Mouse (Mus musculus) forebrain, embryonic 16.5 days (tissue): ENCODE results near the gene Klhdc8b. TPM values are rescaled to one million over a fixed set of nuclear protein-coding genes. Genes with fewer than 3 reads are reported as not detected.

Source experiments
- ATAC-seq: fragments of 200-750 bp; cut with Nextera tagmentation; 2 replicates; pipeline ENCODE4 v1.8.0; 2017; ENCODE audit warnings: mild to moderate bottlenecking, moderate library complexity
- H3K27ac ChIP-seq: fragments of 300-500 bp; sonication (generic); 2 replicates; pipeline ENCODE4 v1.5.1; 2014; ENCODE audit warnings: low read length, control low read depth
- H3K27me3 ChIP-seq: fragments of 300-500 bp; sonication (generic); replicated peaks from 2 replicates; pipeline ENCODE4 v1.6.1; 2014; ENCODE audit warnings: low read length; ENCODE audit not compliant: control insufficient read depth, insufficient read depth
- H3K36me3 ChIP-seq: fragments of 300-500 bp; sonication (generic); 2 replicates; pipeline ENCODE4 v1.6.1; 2014; ENCODE audit not compliant: control insufficient read depth, insufficient read depth
- H3K4me1 ChIP-seq: fragments of 300-500 bp; sonication (generic); replicated peaks from 2 replicates; pipeline ENCODE4 v1.6.1; 2014; ENCODE audit warnings: low read length; ENCODE audit not compliant: control insufficient read depth, insufficient read depth
- H3K4me2 ChIP-seq: fragments of 300-500 bp; sonication (generic); 2 replicates; pipeline ENCODE4 v1.6.1; 2014; ENCODE audit warnings: mild to moderate bottlenecking, low read length, control low read depth
- H3K4me3 ChIP-seq: fragments of 300-500 bp; sonication (generic); replicated peaks from 2 replicates; pipeline ENCODE4 v1.5.1; 2014; ENCODE audit warnings: mild to moderate bottlenecking, low read length, control low read depth
- H3K9ac ChIP-seq: fragments of 300-500 bp; sonication (generic); replicated peaks from 2 replicates; pipeline ENCODE4 v1.6.1; 2014; ENCODE audit warnings: low read depth, low read length, control low read depth
- H3K9me3 ChIP-seq: fragments of 300-500 bp; sonication (generic); 2 replicates; pipeline ENCODE4 v1.6.1; 2016; ENCODE audit warnings: low read length; ENCODE audit not compliant: control insufficient read depth
- WGBS: fragments of 180-500 bp; shearing (Covaris S2); extraction: QIAGEN DNeasy Blood & Tissue Kit; methylation state at CpG from one replicate; pipeline ENCODE4 v1.1.7; 2014; 5-methylcytosine and 5-hydroxymethylcytosine counted together
- polyA plus RNA-seq: library from polyadenylated mRNA; unstranded; fragments of >200 nt; fragmentation: Nextera tagmentation; extraction: Ambion mirVana; gene quantifications from 2 replicates; pipeline ENCODE4 v1.2.1, GENCODE M21; 2015

The Klhdc8b gene
- polyA plus RNA-seq, 1 experiment from 2014 or later: 55.6 TPM

- peaks cover 24% of the 10 kb centered on the region for H3K4me1 ChIP-seq
- no peak for ATAC-seq
- no peak overlapping the region for H3K4me3 ChIP-seq
- no peaks in the 10 kb centered on the region for H3K9me3 ChIP-seq
- H3K36me3 ChIP-seq: no peaks in the 10 kb centered on the region
- no peak overlapping the region for H3K9ac ChIP-seq
- H3K4me2 ChIP-seq: no peak overlapping the region
- 81% methylated on average over 12 of the region's 12 CpGs for WGBS
- H3K27me3 ChIP-seq: 0 out of 2 replicates have a peak, but pooled peaks cover 2% of the 10 kb centered on the region
- no peak overlapping the region for H3K27ac ChIP-seq
Measured at GRCm38 (mm10) chr9:108455747-108456571, 5.4 kb downstream of the Klhdc8b start.

GRCm38 (mm10) chr9:108454429-108454828, 7.0 kb downstream of the Klhdc8b start:
- no peaks in the 10 kb centered on the region for H3K9me3 ChIP-seq
- 0 out of 2 replicates have a peak, but pooled peaks cover 2% of the 10 kb centered on the region for H3K27me3 ChIP-seq
- H3K36me3 ChIP-seq: no peaks in the 10 kb centered on the region
- H3K4me2 ChIP-seq: no peak overlapping the region
- peaks cover 36% of the 10 kb centered on the region for H3K4me1 ChIP-seq
- H3K9ac ChIP-seq: no peak overlapping the region
- no peak overlapping the region for H3K4me3 ChIP-seq
- 89% methylated on average over 6 of the region's 6 CpGs for WGBS
- no peak for ATAC-seq
- H3K27ac ChIP-seq: no peak overlapping the region

- H3K4me2 ChIP-seq: peak overlapping the region; percentile 80
- WGBS: 78% methylated on average over 4 of the region's 4 CpGs
- H3K4me3 ChIP-seq: no peak overlapping the region; the same call in 1 of the 2 replicates
- no peaks in the 10 kb centered on the region for H3K27me3 ChIP-seq
- H3K9ac ChIP-seq: peak overlapping the region; percentile 77; the same call in 1 of the 2 replicates
- H3K4me1 ChIP-seq: peaks cover 42% of the 10 kb centered on the region
- no peaks in the 10 kb centered on the region for H3K36me3 ChIP-seq
- no peaks in the 10 kb centered on the region for H3K9me3 ChIP-seq
- ATAC-seq: no peak
- H3K27ac ChIP-seq: no peak overlapping the region
Measured at GRCm38 (mm10) chr9:108453458-108453857, 7.9 kb downstream of the Klhdc8b start.

- ATAC-seq: peak; percentile 23
- no peaks in the 10 kb centered on the region for H3K9me3 ChIP-seq
- H3K4me3 ChIP-seq: peak overlapping the region; percentile 65
- H3K27ac ChIP-seq: peak overlapping the region; percentile 73
- no peaks in the 10 kb centered on the region for H3K27me3 ChIP-seq
- H3K36me3 ChIP-seq: no peaks in the 10 kb centered on the region
- 37% methylated on average over 6 of the region's 6 CpGs for WGBS
- H3K4me1 ChIP-seq: peaks cover 42% of the 10 kb centered on the region
- H3K4me2 ChIP-seq: peak overlapping the region; percentile 80
- peak overlapping the region; percentile 77 for H3K9ac ChIP-seq
Measured at GRCm38 (mm10) chr9:108452911-108453310, 8.5 kb downstream of the Klhdc8b start.

GRCm38 (mm10) chr9:108452291-108452906, 9.0 kb downstream of the Klhdc8b start:
- peaks cover 42% of the 10 kb centered on the region for H3K4me1 ChIP-seq
- peak; percentile 86 for ATAC-seq
- peak overlapping the region; percentile 77 for H3K9ac ChIP-seq
- H3K27me3 ChIP-seq: no peaks in the 10 kb centered on the region
- no peaks in the 10 kb centered on the region for H3K36me3 ChIP-seq
- H3K4me3 ChIP-seq: peak overlapping the region; percentile 65
- H3K4me2 ChIP-seq: peak overlapping the region; percentile 80
- under 1% methylated on average over 40 of the region's 40 CpGs for WGBS
- peak overlapping the region; percentile 73 for H3K27ac ChIP-seq
- H3K9me3 ChIP-seq: no peaks in the 10 kb centered on the region

- 49% methylated on average over 6 of the region's 6 CpGs for WGBS
Measured at GRCm38 (mm10) chr9:108451519-108452160, 9.7 kb downstream of the Klhdc8b start.

GRCm38 (mm10) chr9:108451170-108451493, 10.2 kb downstream of the Klhdc8b start:
- 81% methylated on average over 6 of the region's 6 CpGs for WGBS
- Histone ChIP-seq H3K4me3 (peak overlapping the region; percentile 65), H3K9me3 (no peaks in the 10 kb centered on the region), H3K4me2 (peak overlapping the region; percentile 80), H3K36me3 (no peaks in the 10 kb centered on the region), H3K27me3 (no peaks in the 10 kb centered on the region), H3K9ac (no peak overlapping the region), H3K4me1 (peaks cover 42% of the 10 kb centered on the region), H3K27ac (peak overlapping the region; percentile 71)
- ATAC-seq: no peak

More at GRCm38 (mm10) chr9:108451519-108452160, 9.7 kb downstream of the Klhdc8b start:
- Histone ChIP-seq H3K27me3 (no peaks in the 10 kb centered on the region), H3K9ac (peak overlapping the region; percentile 77), H3K36me3 (no peaks in the 10 kb centered on the region), H3K4me3 (peak overlapping the region; percentile 65), H3K27ac (peak overlapping the region; percentile 73), H3K4me1 (peaks cover 42% of the 10 kb centered on the region), H3K9me3 (no peaks in the 10 kb centered on the region), H3K4me2 (peak overlapping the region; percentile 80)
- ATAC-seq: no peak

GRCm38 (mm10) chr9:108450292-108451169, 10.8 kb downstream of the Klhdc8b start:
- no peaks in the 10 kb centered on the region for H3K9me3 ChIP-seq
- H3K36me3 ChIP-seq: no peaks in the 10 kb centered on the region
- peak overlapping the region; percentile 35 for H3K9ac ChIP-seq
- WGBS: 38% methylated on average over 21 of the region's 21 CpGs
- peak overlapping the region; percentile 71 for H3K27ac ChIP-seq
- H3K4me2 ChIP-seq: peak overlapping the region; percentile 80
- peak overlapping the region; percentile 65 for H3K4me3 ChIP-seq
- peaks cover 42% of the 10 kb centered on the region for H3K4me1 ChIP-seq
- peak; percentile 20 for ATAC-seq
- H3K27me3 ChIP-seq: no peaks in the 10 kb centered on the region
